Mouse (Mus musculus): ENCODE data around the gene Tmx2. TPM values are rescaled to one million over a fixed set of nuclear protein-coding genes. Genes with fewer than 3 reads are reported as not detected.

Tmx2 gene
- total and polyA plus RNA-seq, 3 experiments, result 64.6 to 66.8 TPM; not detected in 1

GRCm38 (mm10) chr2:84725770-84726169 is 46.8 kb upstream of the Tmx2 start:
- no peaks in the 10 kb centered on the region for H3K9me3 ChIP-seq (replicated peaks; ENCODE audit: insufficient read depth, low read length)
- no peaks in the 10 kb centered on the region for H3K27me3 ChIP-seq (ENCODE audit: control insufficient read depth in 1 of 2, insufficient read depth in 2 of 2, low read length in 2 of 2)
- no peak overlapping the region for H3K27ac ChIP-seq (ENCODE audit: control insufficient read depth, low read depth, low read length)
- TF ChIP-seq CHD2 (IDR thresholded peaks at IDR 0.05; ENCODE audit: low read length), result no peak
- TF ChIP-seq SMC3 (IDR thresholded peaks at IDR 0.05; ENCODE audit: low read depth, low read length), result no peak
- no peak for TF ChIP-seq ETS1 (IDR thresholded peaks at IDR 0.05; ENCODE audit: low read depth, low read length)
- no peak for TF ChIP-seq ZKSCAN1 (IDR thresholded peaks at IDR 0.05; ENCODE audit: low read depth, low read length)
- TF ChIP-seq ZC3H11A (IDR thresholded peaks at IDR 0.05; ENCODE audit: low read depth, low read length), result no peak
- TF ChIP-seq MYC (IDR thresholded peaks at IDR 0.05; ENCODE audit: low read depth, low read length), result no peak
- TF ChIP-seq CTCF (IDR thresholded peaks at IDR 0.05 in 2 of 3, conservative IDR thresholded peaks at IDR 0.05 in 1 of 3; ENCODE audit: control insufficient read depth in 1 of 3, insufficient read depth in 1 of 3, low read depth in 2 of 3, low read length in 3 of 3, poor library complexity in 1 of 3, severe bottlenecking in 1 of 3), result no peak
- no peak for TF ChIP-seq MAZ (IDR thresholded peaks at IDR 0.05; ENCODE audit: low read depth, low read length)
- TF ChIP-seq SIN3A (IDR thresholded peaks at IDR 0.05; ENCODE audit: low read length), result no peak
- TF ChIP-seq MAFK (IDR thresholded peaks at IDR 0.05; ENCODE audit: borderline replicate concordance, low read depth, low read length), result no peak
- TF ChIP-seq KAT2A (conservative IDR thresholded peaks at IDR 0.05; ENCODE audit: low read depth, low read length), result no peak
- TF ChIP-seq MXI1 (IDR thresholded peaks at IDR 0.05; ENCODE audit: low read depth, low read length), result no peak
- TF ChIP-seq ELF1 (IDR thresholded peaks at IDR 0.05; ENCODE audit: low read depth, low read length), result no peak
- no peak for TF ChIP-seq ZMIZ1 (IDR thresholded peaks at IDR 0.05; ENCODE audit: low read depth, low read length)
- TF ChIP-seq CHD1 (IDR thresholded peaks at IDR 0.05; ENCODE audit: low read depth, low read length), result no peak
- no peak overlapping the region for H3K9ac ChIP-seq (ENCODE audit: control insufficient read depth, low read depth, low read length, poor library complexity, severe bottlenecking)
- peaks cover 27% of the 10 kb centered on the region for H3K79me2 ChIP-seq (ENCODE audit: control insufficient read depth, insufficient read depth, low read length, poor library complexity)
- peaks cover 12 to 17% of the 10 kb centered on the region in 2 experiments for H3K4me1 ChIP-seq (ENCODE audit: control insufficient read depth in 1 of 2, insufficient read depth in 2 of 2, low read length in 2 of 2)
- no peak for DNase-seq (ENCODE audit: low read depth, low spot score)
- no peak overlapping the region; a peak in 1 of 4 replicates for H3K4me3 ChIP-seq (ENCODE audit: control insufficient read depth in 1 of 2, insufficient read depth in 1 of 2, low read depth in 2 of 2, low read length in 2 of 2)
- H3K36me3 ChIP-seq (ENCODE audit: control insufficient read depth in 1 of 2, insufficient read depth in 2 of 2, low read length in 2 of 2), result peaks cover 5 to 39% of the 10 kb centered on the region in 2 experiments; a peak in 3 of 4 replicates

- TF ChIP-seq ELF1 (IDR thresholded peaks at IDR 0.05; ENCODE audit: low read depth, low read length), result no peak
- TF ChIP-seq POLR2A (IDR thresholded peaks at IDR 0.05; ENCODE audit: control insufficient read depth in 1 of 2, insufficient read depth in 1 of 2, low read depth in 1 of 2, low read length in 2 of 2, poor library complexity in 1 of 2), result no peak
- no peak for TF ChIP-seq TBP (IDR thresholded peaks at IDR 0.05; ENCODE audit: low read depth, low read length)
- no peak for TF ChIP-seq NELFE (IDR thresholded peaks at IDR 0.05; ENCODE audit: low read depth, low read length)
- TF ChIP-seq SMC3 (IDR thresholded peaks at IDR 0.05; ENCODE audit: low read depth, low read length), result no peak
- no peak for TF ChIP-seq GABPA (IDR thresholded peaks at IDR 0.05; ENCODE audit: low read depth, low read length)
- no peak for TF ChIP-seq RCOR1 (IDR thresholded peaks at IDR 0.05; ENCODE audit: low read depth, low read length)
- no peak for TF ChIP-seq POLR2AphosphoS2 (IDR thresholded peaks at IDR 0.05; ENCODE audit: low read length)
- no peak for TF ChIP-seq ZMIZ1 (IDR thresholded peaks at IDR 0.05; ENCODE audit: low read depth, low read length)
- no peaks in the 10 kb centered on the region for H3K9me3 ChIP-seq (replicated peaks; ENCODE audit: insufficient read depth, low read length)
- H3K4me1 ChIP-seq (ENCODE audit: control insufficient read depth in 1 of 2, insufficient read depth in 2 of 2, low read length in 2 of 2), result peaks cover 12 to 17% of the 10 kb centered on the region in 2 experiments
- no peak overlapping the region for H3K27ac ChIP-seq (ENCODE audit: control insufficient read depth, low read depth, low read length)
- no peak for DNase-seq (ENCODE audit: low read depth, low spot score)
- no peak overlapping the region for H3K9ac ChIP-seq (ENCODE audit: control insufficient read depth, low read depth, low read length, poor library complexity, severe bottlenecking)
- H3K36me3 ChIP-seq (ENCODE audit: control insufficient read depth in 1 of 2, insufficient read depth in 2 of 2, low read length in 2 of 2), result peaks cover 5 to 39% of the 10 kb centered on the region in 2 experiments; a peak in 3 of 4 replicates
- H3K79me2 ChIP-seq (ENCODE audit: control insufficient read depth, insufficient read depth, low read length, poor library complexity), result peaks cover 27% of the 10 kb centered on the region
- no peak overlapping the region for H3K4me3 ChIP-seq (ENCODE audit: control insufficient read depth in 1 of 2, insufficient read depth in 1 of 2, low read depth in 2 of 2, low read length in 2 of 2)
- no peaks in the 10 kb centered on the region for H3K27me3 ChIP-seq (ENCODE audit: control insufficient read depth in 1 of 2, insufficient read depth in 2 of 2, low read length in 2 of 2)
Measured at GRCm38 (mm10) chr2:84723856-84724255, 44.9 kb upstream of the Tmx2 start.

All from MEL (cell line).